Mouse (Mus musculus): ENCODE measurements around the gene Sult1b1.
A peak's percentile ranks its signal among the peaks of the same experiment; 100 is the strongest.
"Not testable (repeated sequence)": the region's sequence is repeated elsewhere in the genome, so short reads cannot be mapped to it uniquely, and the experiment has no call there.

The Sult1b1 gene

GRCm38 (mm10) chr5:87538111-87538510, at the start of gene Sult1b1:
TSS of gene Sult1b1 (minus strand) at chr5:87538195.
- no peak for DNase-seq

GRCm38 (mm10) chr5:87580389-87580788, 42.4 kb upstream of the Sult1b1 start:
- no peak for DNase-seq

- no peak for DNase-seq
These were observed 36.2 kb upstream of the Sult1b1 start for GRCm38 (mm10) chr5:87574174-87574573.

- peak; percentile 30 to 66 for DNase-seq
These were observed 35.5 kb upstream of the Sult1b1 start for GRCm38 (mm10) chr5:87573490-87573889.

- no peak for DNase-seq
These were observed 34.8 kb upstream of the Sult1b1 start for GRCm38 (mm10) chr5:87572781-87573180.

- peak; percentile 44 to 82 for DNase-seq
These were observed 30.9 kb upstream of the Sult1b1 start, which contains the start of gene Sult1d1 for GRCm38 (mm10) chr5:87568845-87569244. TSS of gene Sult1d1 (minus strand) at chr5:87569027.

GRCm38 (mm10) chr5:87567306-87567705, 29.3 kb upstream of the Sult1b1 start:
- DNase-seq = peak; percentile 51 to 74

GRCm38 (mm10) chr5:87562966-87563365, 25.0 kb upstream of the Sult1b1 start:
- DNase-seq = peak; percentile 53 to 94

- DNase-seq = no peak
These were observed 24.5 kb upstream of the Sult1b1 start for GRCm38 (mm10) chr5:87562526-87562925.

GRCm38 (mm10) chr5:87560145-87560544, 22.1 kb upstream of the Sult1b1 start:
- peak; percentile 39 to 49 for DNase-seq

- DNase-seq = no peak
These were observed 12.9 kb upstream of the Sult1b1 start for GRCm38 (mm10) chr5:87550935-87551334.

- peak; percentile 80 to 87 for DNase-seq
These were observed 1.9 kb downstream of the Sult1b1 start for GRCm38 (mm10) chr5:87535994-87536644.

- peak; percentile 28 to 76 for DNase-seq
These were observed 5.7 kb downstream of the Sult1b1 start for GRCm38 (mm10) chr5:87532288-87532687.

- peak; percentile 19 to 39 for DNase-seq
These were observed 14.4 kb downstream of the Sult1b1 start for GRCm38 (mm10) chr5:87523561-87523960.

- DNase-seq = no peak
These were observed 32.1 kb downstream of the Sult1b1 start for GRCm38 (mm10) chr5:87505776-87506458.

GRCm38 (mm10) chr5:87502687-87503086, 35.3 kb downstream of the Sult1b1 start:
- no peak for DNase-seq

- peak in 1 of 2 experiments; percentile 36 for DNase-seq
These were observed 38.7 kb downstream of the Sult1b1 start for GRCm38 (mm10) chr5:87499341-87499740.

GRCm38 (mm10) chr5:87498936-87499335, 39.1 kb downstream of the Sult1b1 start:
- peak; percentile 18 to 56 for DNase-seq

GRCm38 (mm10) chr5:87490771-87491170, 47.2 kb downstream of the Sult1b1 start, which contains the start of gene Ugt2a1:
TSS of gene Ugt2a1 (minus strand) at chr5:87490871.
- no peak for DNase-seq

- not testable (repeated sequence) for DNase-seq
These were observed 51.3 kb downstream of the Sult1b1 start, which contains the start of gene Gm43638 for GRCm38 (mm10) chr5:87486706-87487105. TSS of gene Gm43638 (minus strand) at chr5:87486806.

GRCm38 (mm10) chr5:87482160-87482559, 55.8 kb downstream of the Sult1b1 start, which contains the start of gene Ugt2a2:
TSS of gene Ugt2a2 (minus strand) at chr5:87482260.
- no peak for DNase-seq
